ENCODE assay signal across 7 mouse cellular contexts in genomic region chr6:118196751-118197439, GRCm38 (mm10). TPM values are rescaled to one million over a fixed set of nuclear protein-coding genes. Genes with fewer than 3 reads are reported as not detected.
DNase-seq lines count a peak whose midpoint lies in the region; ATAC-seq lines count a peak whose summit lies in the region.

No protein-coding gene starts in this region.

- no peaks in the 10 kb centered on the region for H3K9me3 ChIP-seq in embryonic facial prominence, embryonic 12.5 days
- H3K9me3 ChIP-seq in heart, embryonic 12.5 days (replicated peaks), result no peaks in the 10 kb centered on the region

- H3K9ac ChIP-seq in embryonic facial prominence, embryonic 12.5 days, result peak overlapping the region; percentile 43
- peak overlapping the region; percentile 53 for H3K9ac ChIP-seq in heart, embryonic 12.5 days

- H3K27me3 ChIP-seq in embryonic facial prominence, embryonic 12.5 days, result peaks cover 73% of the 10 kb centered on the region
- H3K27me3 ChIP-seq in heart, embryonic 12.5 days (replicated peaks), result peaks cover 95% of the 10 kb centered on the region

- 0 out of 2 replicates have a peak, but pooled peaks cover 10% of the 10 kb centered on the region for H3K4me1 ChIP-seq in embryonic facial prominence, embryonic 12.5 days
- H3K4me1 ChIP-seq in heart, embryonic 12.5 days (replicated peaks), result peaks cover 8% of the 10 kb centered on the region; the same call in 1 of the 2 replicates

- no peak overlapping the region for H3K27ac ChIP-seq in embryonic facial prominence, embryonic 12.5 days
- no peak overlapping the region for H3K27ac ChIP-seq in heart, embryonic 12.5 days (ENCODE audit: poor library complexity, severe bottlenecking)

- peak overlapping the region; percentile 60 for H3K4me3 ChIP-seq in embryonic facial prominence, embryonic 12.5 days
- peak overlapping the region; percentile 64 for H3K4me3 ChIP-seq in heart, embryonic 12.5 days

- ATAC-seq in embryonic facial prominence, embryonic 12.5 days (ENCODE audit: insufficient number of reproducible peaks, insufficient read depth, low FRiP score, low TSS enrichment), result peak; percentile 75; the same call in 1 of the 2 replicates
- ATAC-seq in heart, embryonic 12.5 days (ENCODE audit: insufficient number of reproducible peaks, low FRiP score), result 0 out of 2 replicates have a peak, but pooled peaks have one; percentile 26

- peak; percentile 82 for DNase-seq in MN1 (ENCODE audit: low spot score)
- peak; percentile 63 for DNase-seq in adrenal gland, postnatal 10 days
- peak; percentile 21 to 40 for DNase-seq in kidney, postnatal 25 days
- DNase-seq in lung, postnatal 36 days, result peak; percentile 58
- DNase-seq in right cerebral cortex, postnatal 4 days, result peak; percentile 35

- WGBS in embryonic facial prominence, embryonic 12.5 days, result under 1% methylated on average over 82 of the region's 84 CpGs
- under 1% methylated on average over 84 of the region's 84 CpGs for WGBS in heart, embryonic 12.5 days

- H3K4me2 ChIP-seq in embryonic facial prominence, embryonic 12.5 days (replicated peaks), result peak overlapping the region; percentile 99
- H3K4me2 ChIP-seq in heart, embryonic 12.5 days, result peak overlapping the region; percentile 98

- H3K36me3 ChIP-seq in embryonic facial prominence, embryonic 12.5 days, result no peaks in the 10 kb centered on the region
- no peaks in the 10 kb centered on the region for H3K36me3 ChIP-seq in heart, embryonic 12.5 days

RNA-seq across cellular contexts. Expression of gene Ret, which starts 0.6 kb away (rescaled TPM):
- 1 to 10 TPM; 6.7 to 9.5 TPM for total RNA-seq in adrenal gland, postnatal 10 days (2021)
- 1.9 and 2.3 TPM in 2 replicates for polyA plus RNA-seq in embryonic facial prominence, embryonic 12.5 days (2016; fragmentation: Nextera tagmentation; extraction: Ambion mirVana)
- polyA plus RNA-seq in heart, embryonic 12.5 days (2016; fragmentation: Nextera tagmentation; extraction: Ambion mirVana), result 0.11 and 0.18 TPM in 2 replicates

RNA-seq across cellular contexts. Expression of gene Csgalnact2, which starts 58.0 kb away (rescaled TPM):
- 10 to 100 TPM; 16.6 to 17.5 TPM for total RNA-seq in adrenal gland, postnatal 10 days (2021)
- polyA plus RNA-seq in embryonic facial prominence, embryonic 12.5 days (2016; fragmentation: Nextera tagmentation; extraction: Ambion mirVana), result 12.0 and 14.2 TPM in 2 replicates
- polyA plus RNA-seq in heart, embryonic 12.5 days (2016; fragmentation: Nextera tagmentation; extraction: Ambion mirVana), result 12.6 and 13.0 TPM in 2 replicates

Comparison
In these comparisons a context has a peak if more than half of its experiments do, and no peak if none do; other contexts are left out.
1. DNase-seq: peak in every context shown above with its lines; median percentile 82 in MN1; 63 in adrenal gland, postnatal 10 days; 58 in lung, postnatal 36 days; 35 in right cerebral cortex, postnatal 4 days; 30 in kidney, postnatal 25 days.